Mouse (Mus musculus) neural tube, embryonic 11.5 days (tissue): ENCODE measurements around the gene Fam169a. TPM values are rescaled to one million over a fixed set of nuclear protein-coding genes. Genes with fewer than 3 reads are reported as not detected.

ENCODE experiments used
- polyA plus RNA-seq: library from polyadenylated mRNA; unstranded; fragments of >200 nt; fragmentation: Nextera tagmentation; extraction: Ambion mirVana; gene quantifications from 2 replicates; pipeline ENCODE4 v1.2.1, GENCODE M21; 2014

Fam169a gene
- polyA plus RNA-seq, 1 experiment from 2014 or later = 15.2 TPM

Other genes with a start within 250 kb of the Fam169a start
- gene Gcnt4, start 142.6 kb upstream of the Fam169a start, polyA plus RNA-seq = 0.19 and 0.32 TPM in 2 replicates
- not detected in 2 replicates for gene 1700029F12Rik, start 32.9 kb upstream of the Fam169a start, polyA plus RNA-seq
- 0.24 and 0.45 TPM in 2 replicates for gene Gm6169, start 32.0 kb downstream of the Fam169a start, polyA plus RNA-seq
- 34.5 and 39.6 TPM in 2 replicates for gene Gfm2, start 70.7 kb downstream of the Fam169a start, polyA plus RNA-seq
- 72.3 and 73.1 TPM in 2 replicates for gene Nsa2, start 70.7 kb downstream of the Fam169a start, polyA plus RNA-seq
- gene Hexb, start 131.1 kb downstream of the Fam169a start, polyA plus RNA-seq = 25.3 and 26.7 TPM in 2 replicates
- gene Enc1, start 173.8 kb downstream of the Fam169a start, polyA plus RNA-seq = 23.6 and 24.3 TPM in 2 replicates